Mouse (Mus musculus) erythroblast, embryonic 14.5 days (primary cell): ENCODE data around the gene Tex14. TPM values are rescaled to one million over a fixed set of nuclear protein-coding genes. Genes with fewer than 3 reads are reported as not detected.
A peak's percentile ranks its signal among the peaks of the same experiment; 100 is the strongest.
"Not testable (repeated sequence)": the region's sequence is repeated elsewhere in the genome, so short reads cannot be mapped to it uniquely, and the experiment has no call there.

Experiments
- H3K27me3 ChIP-seq: 2 replicates; pipeline ENCODE4 v1.6.1; 2012; ENCODE audit warnings: inconsistent platforms; ENCODE audit not compliant: control insufficient read depth
- H3K36me3 ChIP-seq: 2 replicates; pipeline ENCODE4 v1.6.1; 2012; ENCODE audit warnings: mild to moderate bottlenecking, inconsistent platforms; ENCODE audit not compliant: control insufficient read depth
- H3K4me1 ChIP-seq: 2 replicates; pipeline ENCODE4 v1.6.1; 2012; ENCODE audit warnings: inconsistent platforms; ENCODE audit not compliant: control insufficient read depth
- H3K4me3 ChIP-seq: replicated peaks from 2 replicates; pipeline ENCODE3; 2012; ENCODE audit warnings: moderate library complexity, mild to moderate bottlenecking, inconsistent platforms
- H3K9me3 ChIP-seq: 2 replicates; pipeline ENCODE4 v1.6.1; 2012; ENCODE audit warnings: low read length, inconsistent platforms, mixed read lengths; ENCODE audit not compliant: control insufficient read depth
- GATA1 ChIP-seq: IDR thresholded peaks from 2 replicates; pipeline ENCODE4 v1.6.1; 2012; ENCODE audit warnings: low read length, inconsistent platforms, mixed read lengths
- TAL1 ChIP-seq: IDR thresholded peaks from 3 replicates; pipeline ENCODE4 v1.6.1; 2012; ENCODE audit warnings: low read length, inconsistent platforms, mixed read lengths
- polyA plus RNA-seq: library from polyadenylated mRNA; stranded (reverse); fragments of >175 nt; gene quantifications from 2 replicates; pipeline ENCODE4 v1.2.3, GENCODE M21; 2012

Gene Tex14
- polyA plus RNA-seq, 1 experiment: not detected

DNA sequence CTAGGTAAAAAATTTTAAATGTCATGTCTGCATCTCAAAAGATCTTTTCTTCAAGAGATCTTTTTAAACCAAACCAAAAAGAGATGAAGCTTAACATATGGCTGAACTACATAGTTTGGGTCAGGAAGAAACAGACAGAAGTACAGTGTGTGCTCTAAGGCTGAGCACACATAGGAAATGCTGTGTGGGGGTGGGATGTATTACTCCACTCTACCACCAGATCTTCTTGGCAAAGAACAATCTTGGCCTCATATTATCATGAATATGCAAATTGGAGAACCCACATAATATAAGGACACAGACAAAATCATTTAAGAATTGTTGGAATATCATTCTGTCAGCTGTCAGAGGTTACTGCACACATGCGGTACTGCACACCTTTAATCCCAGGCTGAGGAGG lies 19.2 kb upstream of the Tex14 start:
- TF ChIP-seq TAL1: no peak
- TF ChIP-seq GATA1: no peak
- Histone ChIP-seq H3K4me1 (no peaks in the 10 kb centered on the region), H3K27me3 (no peaks in the 10 kb centered on the region), H3K36me3 (peaks cover 20% of the 10 kb centered on the region), H3K4me3 (no peak overlapping the region), H3K9me3 (no peaks in the 10 kb centered on the region)

DNA sequence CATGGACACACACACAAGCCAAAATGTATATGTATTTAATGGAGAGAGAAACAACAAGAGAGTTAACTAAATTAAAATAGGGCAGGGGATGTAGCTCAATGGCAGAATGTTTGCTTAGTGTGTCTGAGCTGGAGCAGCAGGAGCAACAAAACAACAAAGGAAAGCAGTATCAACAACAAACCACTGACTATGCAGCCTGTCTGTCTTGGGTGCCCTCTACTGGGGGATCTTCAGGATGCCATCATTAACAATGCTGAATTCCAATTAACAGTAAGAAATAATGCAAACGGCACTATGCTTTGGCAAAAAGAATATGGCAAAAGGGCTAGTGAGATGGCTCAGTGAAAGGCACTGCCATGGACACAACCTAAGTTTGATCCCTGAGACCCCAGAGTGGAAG lies 11.0 kb upstream of the Tex14 start:
- H3K9me3 ChIP-seq: no peaks in the 10 kb centered on the region
- H3K27me3 ChIP-seq: no peaks in the 10 kb centered on the region
- H3K4me3 ChIP-seq: no peak overlapping the region
- H3K36me3 ChIP-seq: peaks cover 50% of the 10 kb centered on the region
- TF ChIP-seq GATA1: no peak
- no peak for TF ChIP-seq TAL1
- peaks cover 3% of the 10 kb centered on the region for H3K4me1 ChIP-seq

DNA sequence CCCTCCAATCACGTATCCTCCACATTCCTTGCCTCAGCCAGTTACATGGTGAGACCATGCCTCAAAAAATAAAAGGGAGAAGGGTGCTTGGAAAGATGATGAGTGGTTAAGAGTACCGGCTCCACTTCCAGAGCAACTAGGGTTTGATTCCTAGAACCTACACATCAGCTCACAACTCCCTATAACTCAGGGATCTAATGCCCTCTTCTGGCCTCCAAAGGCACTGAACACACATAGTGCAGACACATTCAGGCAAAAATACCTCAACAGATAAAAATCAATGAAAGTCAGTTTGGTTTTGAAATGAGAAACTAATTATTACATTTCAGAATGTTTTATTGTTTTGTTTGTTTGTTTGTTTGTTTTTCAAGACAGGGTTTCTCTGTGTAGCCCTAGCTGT lies 6.5 kb upstream of the Tex14 start:
- peaks cover 48% of the 10 kb centered on the region for H3K36me3 ChIP-seq
- H3K27me3 ChIP-seq: no peaks in the 10 kb centered on the region
- no peaks in the 10 kb centered on the region for H3K9me3 ChIP-seq
- TF ChIP-seq TAL1: no peak
- no peak overlapping the region for H3K4me3 ChIP-seq
- H3K4me1 ChIP-seq: peaks cover 9% of the 10 kb centered on the region

DNA sequence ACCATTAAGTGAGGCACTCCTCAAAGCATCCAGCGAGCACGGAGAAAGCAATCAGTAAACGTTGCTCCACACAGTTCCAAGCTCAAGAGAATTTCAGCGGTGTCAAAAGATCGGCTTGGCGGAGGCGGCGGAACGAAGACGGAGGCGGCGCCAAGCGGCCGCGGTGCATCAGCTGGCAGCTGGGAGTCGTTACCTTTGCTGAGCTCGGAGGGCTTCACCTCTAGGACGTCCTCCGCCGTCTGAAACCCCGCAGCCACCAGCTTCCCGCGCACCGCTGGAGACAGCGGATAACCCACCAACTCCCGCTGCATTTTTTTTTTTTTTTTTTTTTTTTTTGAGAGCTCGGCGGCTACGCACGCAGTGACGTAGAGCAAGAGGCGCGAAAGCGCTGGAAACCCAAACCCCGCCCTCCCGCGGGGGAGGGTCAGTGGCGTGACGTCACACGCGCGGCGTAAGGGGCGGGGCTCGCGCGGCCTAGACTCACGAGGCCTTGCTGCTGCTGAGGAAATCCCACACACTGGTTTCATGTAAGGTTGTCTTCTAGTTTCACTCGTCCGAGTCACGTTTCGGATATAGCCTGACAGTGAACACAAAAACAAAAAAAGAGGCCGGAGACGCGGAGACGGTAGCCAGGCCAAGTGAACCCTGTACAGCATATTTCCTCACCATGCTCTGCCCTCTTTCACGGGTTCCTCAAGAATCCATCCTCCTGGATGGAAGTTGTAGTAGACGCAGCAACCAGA lies 583 bp upstream of the Tex14 start:
- H3K4me1 ChIP-seq: peaks cover 19% of the 10 kb centered on the region

DNA sequence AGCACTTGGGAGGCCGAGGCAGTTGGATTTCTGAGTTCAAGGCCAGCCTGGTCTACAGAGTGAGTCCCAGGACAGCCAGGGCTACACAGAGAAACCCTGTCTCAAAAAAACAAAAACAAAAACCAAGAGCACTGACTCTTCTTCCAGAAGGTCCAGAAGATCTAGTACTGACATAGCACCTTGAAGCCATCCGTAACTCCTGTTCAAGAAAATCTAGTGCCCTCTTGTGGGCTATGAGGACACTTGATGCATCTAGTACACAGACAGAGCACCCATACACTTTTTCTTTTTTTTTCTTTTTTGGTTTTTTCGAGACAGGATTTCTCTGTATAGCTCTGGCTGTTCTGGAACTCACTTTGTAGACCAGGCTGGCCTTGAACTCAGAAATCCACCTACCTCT lies 8.5 kb downstream of the Tex14 start:
- not testable (repeated sequence) for H3K9me3 ChIP-seq, H3K4me1 ChIP-seq, H3K4me3 ChIP-seq, H3K36me3 ChIP-seq, H3K27me3 ChIP-seq

More for the DNA sequence above, 583 bp upstream of the Tex14 start:
- Histone ChIP-seq H3K4me3 (peak overlapping the region; percentile 76), H3K9me3 (no peaks in the 10 kb centered on the region), H3K27me3 (no peaks in the 10 kb centered on the region), H3K36me3 (peaks cover 21% of the 10 kb centered on the region)
- TF ChIP-seq GATA1 (no peak), TAL1 (no peak)

DNA sequence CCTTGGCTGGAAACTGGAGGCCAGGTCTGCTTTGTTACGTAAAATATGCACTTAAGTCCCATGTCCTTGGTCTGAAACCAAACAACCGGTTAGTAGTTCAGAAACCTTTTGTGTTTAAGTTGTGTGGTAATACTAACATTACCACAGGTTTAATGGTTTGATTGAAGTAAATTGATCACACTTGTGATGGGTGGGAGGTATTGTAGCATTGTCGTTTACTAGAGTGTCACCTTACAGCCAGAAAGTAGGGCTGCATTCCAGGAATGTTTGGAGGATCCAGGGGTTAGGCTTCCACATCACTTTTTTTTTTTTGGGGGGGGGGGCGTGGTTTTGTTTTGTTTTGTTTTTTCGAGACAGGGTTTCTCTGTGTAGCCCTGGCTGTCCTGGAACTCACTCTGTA lies 11.3 kb downstream of the Tex14 start:
- TF ChIP-seq GATA1: no peak
- TF ChIP-seq TAL1: no peak
- Histone ChIP-seq H3K4me3 (no peak overlapping the region), H3K4me1 (no peaks in the 10 kb centered on the region), H3K36me3 (no peaks in the 10 kb centered on the region), H3K9me3 (no peaks in the 10 kb centered on the region), H3K27me3 (peaks cover 2% of the 10 kb centered on the region; the same call in 1 of the 2 replicates)

DNA sequence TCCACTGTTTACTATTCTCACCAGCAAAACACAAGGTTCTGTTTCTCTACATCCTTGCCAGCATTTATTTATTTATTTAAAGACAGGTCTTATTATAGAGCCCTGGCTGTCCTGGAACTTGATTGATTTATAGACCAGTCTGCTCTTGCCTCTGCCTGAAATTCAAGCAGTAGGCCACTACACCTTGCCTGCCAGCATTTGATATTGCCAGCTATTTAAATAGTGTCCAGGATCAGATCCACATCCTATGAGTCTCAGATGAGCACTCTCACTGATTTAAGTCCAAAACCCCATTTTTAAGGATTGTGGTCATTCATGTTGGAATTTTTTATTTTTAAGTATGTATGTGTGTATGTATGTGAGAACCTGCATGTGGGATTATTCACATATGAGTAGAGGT lies 16.0 kb downstream of the Tex14 start:
- peaks cover 2% of the 10 kb centered on the region; the same call in 1 of the 2 replicates for H3K27me3 ChIP-seq
- no peak overlapping the region for H3K4me3 ChIP-seq
- TF ChIP-seq GATA1 (no peak), TAL1 (no peak)
- peaks cover 34% of the 10 kb centered on the region for H3K4me1 ChIP-seq
- no peaks in the 10 kb centered on the region for H3K9me3 ChIP-seq
- no peaks in the 10 kb centered on the region for H3K36me3 ChIP-seq

DNA sequence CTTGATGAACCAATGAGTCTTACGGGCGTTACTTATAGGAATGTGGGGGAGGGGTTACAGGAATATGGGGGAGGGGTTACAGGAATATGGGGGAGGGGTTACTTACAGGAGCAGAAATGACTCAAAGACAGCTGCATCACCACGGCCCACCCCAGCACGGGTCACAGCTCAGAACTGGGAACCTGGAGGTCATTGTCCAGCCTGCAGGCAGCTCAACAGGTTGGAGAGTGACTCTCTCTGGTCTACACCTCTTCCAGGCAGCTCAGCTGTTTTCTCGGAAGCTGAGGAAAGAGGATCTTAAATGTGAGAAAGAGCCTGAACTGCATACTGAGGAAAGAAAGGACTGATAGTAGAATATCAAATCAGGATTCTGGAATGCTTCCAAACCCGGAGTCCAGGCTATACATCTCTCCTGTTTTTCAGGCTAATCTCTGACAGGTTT lies 16.9 kb downstream of the Tex14 start:
- Histone ChIP-seq H3K4me3 (peak overlapping the region; percentile 66), H3K9me3 (no peaks in the 10 kb centered on the region), H3K4me1 (peaks cover 38% of the 10 kb centered on the region), H3K27me3 (peaks cover 2% of the 10 kb centered on the region; the same call in 1 of the 2 replicates), H3K36me3 (no peaks in the 10 kb centered on the region)
- TF ChIP-seq TAL1 (no peak), GATA1 (no peak)

DNA sequence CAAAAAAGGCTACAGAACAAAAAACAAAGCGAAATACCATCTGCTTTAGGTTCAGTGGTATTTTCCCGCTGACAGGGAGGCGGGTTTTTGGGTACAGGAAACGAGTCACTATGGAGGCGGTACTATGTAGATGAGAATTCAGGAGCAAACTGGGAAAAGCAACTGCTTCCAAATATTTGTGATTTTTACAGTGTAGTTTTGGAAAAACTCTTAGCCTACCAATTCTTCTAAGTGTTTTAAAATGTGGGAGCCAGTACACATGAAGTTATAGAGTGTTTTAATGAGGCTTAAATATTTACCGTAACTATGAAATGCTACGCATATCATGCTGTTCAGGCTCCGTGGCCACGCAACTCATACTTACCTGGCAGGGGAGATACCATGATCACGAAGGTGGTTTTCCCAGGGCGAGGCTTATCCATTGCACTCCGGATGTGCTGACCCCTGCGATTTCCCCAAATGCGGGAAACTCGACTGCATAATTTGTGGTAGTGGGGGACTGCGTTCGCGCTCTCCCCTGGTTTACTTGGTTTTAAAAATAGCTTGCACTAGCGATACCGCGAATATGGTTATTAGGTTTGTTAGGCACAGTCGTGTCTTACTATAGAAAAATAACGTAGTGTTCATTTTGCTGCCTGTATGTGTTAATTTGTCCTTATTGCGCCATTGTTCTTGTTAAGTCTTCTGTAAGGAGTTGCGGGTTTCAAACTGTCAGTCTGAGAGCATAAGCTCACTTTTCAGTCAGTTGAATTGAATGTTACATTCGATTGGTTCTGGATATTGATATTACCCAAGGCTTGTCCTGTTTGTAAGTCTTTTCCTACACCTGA lies 17.9 kb downstream of the Tex14 start:
- H3K4me1 ChIP-seq: peaks cover 44% of the 10 kb centered on the region
- TF ChIP-seq GATA1 (no peak), TAL1 (no peak)
- H3K36me3 ChIP-seq: no peaks in the 10 kb centered on the region
- no peaks in the 10 kb centered on the region for H3K9me3 ChIP-seq
- peak overlapping the region; percentile 66 for H3K4me3 ChIP-seq
- 0 out of 2 replicates have a peak, but pooled peaks cover under 1% of the 10 kb centered on the region for H3K27me3 ChIP-seq
